Mouse (Mus musculus) kidney, adult 2 months (tissue): Measurements from ENCODE around the gene Arpc4. TPM values are rescaled to one million over a fixed set of nuclear protein-coding genes. Genes with fewer than 3 reads are reported as not detected.

Experiments
- DNase-seq: peaks from one replicate; pipeline ENCODE4 v3.0.0; 2021
- H3K27ac ChIP-seq: fragments of 200-500 bp; 2 replicates; pipeline ENCODE4 v1.5.1; 2012; ENCODE audit warnings: low read depth, low read length, control low read depth, inconsistent platforms; ENCODE audit not compliant: insufficient read depth
- H3K27me3 ChIP-seq: fragments of 200-500 bp; replicated peaks from 2 replicates; pipeline ENCODE4 v1.6.1; 2012; ENCODE audit warnings: mild to moderate bottlenecking, moderate library complexity, low read length, inconsistent platforms; ENCODE audit not compliant: control insufficient read depth, insufficient read depth
- H3K36me3 ChIP-seq: fragments of 200-500 bp; 2 replicates; pipeline ENCODE4 v1.6.1; 2012; ENCODE audit warnings: mild to moderate bottlenecking, moderate library complexity, low read length, inconsistent platforms; ENCODE audit not compliant: control insufficient read depth, insufficient read depth
- H3K4me1 ChIP-seq: fragments of 200-500 bp; 2 replicates; pipeline ENCODE4 v1.6.1; 2011; ENCODE audit warnings: low read length; ENCODE audit not compliant: control insufficient read depth, insufficient read depth
- H3K4me3 ChIP-seq: fragments of 200-500 bp; 2 replicates; pipeline ENCODE4 v1.5.1; 2011; ENCODE audit warnings: mild to moderate bottlenecking, low read depth, low read length, control low read depth; ENCODE audit not compliant: insufficient read depth
- CTCF ChIP-seq: fragments of 200-500 bp; conservative IDR thresholded peaks from 2 replicates; pipeline ENCODE4 v1.5.1; 2011; ENCODE audit warnings: low read depth, mild to moderate bottlenecking, control low read depth, low read length, moderate library complexity, mixed read lengths; ENCODE audit not compliant: insufficient read depth, insufficient read length
- POLR2A ChIP-seq: fragments of 200-500 bp; IDR thresholded peaks from one replicate; pipeline ENCODE4 v1.6.1; 2011; ENCODE audit warnings: low read depth, low read length, control low read depth
- WGBS: fragments of 180-500 bp; shearing (Covaris S2); methylation state at CpG from one replicate; pipeline ENCODE4 v1.1.7; 2018; 5-methylcytosine and 5-hydroxymethylcytosine counted together
- polyA plus RNA-seq: library from polyadenylated mRNA; depleted of rRNA; stranded (reverse); fragments of >200 nt; gene quantifications from 2 replicates; pipeline ENCODE4 v1.2.3, GENCODE M21; 2012

Gene Arpc4
- polyA plus RNA-seq, 1 experiment, result 79.1 TPM

DNA sequence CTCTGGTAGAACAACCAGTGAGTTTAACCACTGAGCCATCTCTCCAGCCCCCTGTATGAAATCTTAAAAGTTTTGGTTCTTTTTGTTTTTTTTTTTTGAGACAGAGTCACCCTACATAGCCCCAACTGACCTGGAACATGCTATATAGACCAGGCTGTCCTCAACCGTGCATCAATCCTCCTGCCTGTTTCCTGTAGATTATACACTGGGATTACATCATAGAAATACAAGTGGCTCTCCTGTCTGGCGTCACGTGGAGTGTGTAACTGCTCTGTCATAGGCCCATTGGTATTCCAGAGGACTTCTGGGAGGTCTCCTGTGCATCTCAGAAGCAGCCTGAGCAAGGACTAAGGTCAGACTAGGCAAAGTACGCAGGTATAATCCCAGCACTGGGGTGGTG, 45.1 kb downstream of the Arpc4 start:
- no peaks in the 10 kb centered on the region for H3K27me3 ChIP-seq
- no peak overlapping the region for H3K27ac ChIP-seq
- TF ChIP-seq POLR2A, result no peak
- no peak for TF ChIP-seq CTCF
- H3K36me3 ChIP-seq, result no peaks in the 10 kb centered on the region
- WGBS, result 63% methylated on average over 4 of the region's 4 CpGs
- no peak for DNase-seq
- H3K4me1 ChIP-seq, result peaks cover 10% of the 10 kb centered on the region; the same call in 1 of the 2 replicates
- no peak overlapping the region for H3K4me3 ChIP-seq

DNA sequence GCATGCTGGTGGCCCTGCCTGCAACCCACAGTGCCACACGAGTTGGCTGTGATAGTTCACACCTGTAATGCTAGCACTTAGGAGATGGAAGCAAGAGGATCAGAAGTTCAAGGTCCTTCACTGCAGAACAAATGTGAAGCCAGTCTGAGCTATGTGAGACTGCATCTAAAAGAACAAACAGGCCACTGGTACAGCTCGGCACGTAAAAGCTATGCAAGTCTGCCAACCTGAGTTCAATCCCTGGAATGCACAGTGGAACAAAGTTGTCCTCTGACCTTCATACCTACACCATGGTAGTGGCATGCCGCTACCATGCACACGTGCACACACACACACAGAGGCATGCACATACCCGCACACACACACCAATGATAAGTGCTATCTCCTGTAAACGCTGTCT, 46.3 kb downstream of the Arpc4 start:
- TF ChIP-seq CTCF, result no peak
- TF ChIP-seq POLR2A, result no peak
- H3K4me3 ChIP-seq, result no peak overlapping the region
- no peak overlapping the region for H3K27ac ChIP-seq
- peak; percentile 52 for DNase-seq
- H3K36me3 ChIP-seq, result no peaks in the 10 kb centered on the region
- H3K4me1 ChIP-seq, result peaks cover 4% of the 10 kb centered on the region; the same call in 1 of the 2 replicates
- WGBS, result 74% methylated on average over 7 of the region's 7 CpGs
- H3K27me3 ChIP-seq, result no peaks in the 10 kb centered on the region

DNA sequence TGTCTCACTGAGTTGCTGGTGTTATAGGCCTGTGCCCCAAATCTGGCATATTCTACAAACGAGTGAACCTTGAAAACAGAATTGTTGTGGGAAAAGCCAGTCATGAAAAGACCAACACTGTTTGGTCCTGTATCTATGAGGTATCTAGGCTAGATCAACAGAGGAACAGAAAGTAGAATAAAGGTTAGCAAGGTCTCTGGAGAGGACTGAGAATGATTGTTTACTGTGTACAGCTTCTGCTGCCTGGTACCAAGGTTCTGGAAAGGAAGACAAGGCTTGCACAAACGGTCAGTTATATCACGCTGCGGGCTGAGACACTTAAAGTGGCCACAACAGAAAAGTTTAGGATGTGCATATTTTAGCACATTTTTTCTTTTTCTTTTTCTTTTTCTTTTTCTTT, 48.8 kb downstream of the Arpc4 start:
- no peak for DNase-seq
- Histone ChIP-seq H3K4me3 (no peak overlapping the region), H3K36me3 (no peaks in the 10 kb centered on the region), H3K4me1 (no peaks in the 10 kb centered on the region), H3K27ac (no peak overlapping the region), H3K27me3 (no peaks in the 10 kb centered on the region)
- 94% methylated on average over 4 of the region's 4 CpGs for WGBS
- TF ChIP-seq CTCF (no peak), POLR2A (no peak)

DNA sequence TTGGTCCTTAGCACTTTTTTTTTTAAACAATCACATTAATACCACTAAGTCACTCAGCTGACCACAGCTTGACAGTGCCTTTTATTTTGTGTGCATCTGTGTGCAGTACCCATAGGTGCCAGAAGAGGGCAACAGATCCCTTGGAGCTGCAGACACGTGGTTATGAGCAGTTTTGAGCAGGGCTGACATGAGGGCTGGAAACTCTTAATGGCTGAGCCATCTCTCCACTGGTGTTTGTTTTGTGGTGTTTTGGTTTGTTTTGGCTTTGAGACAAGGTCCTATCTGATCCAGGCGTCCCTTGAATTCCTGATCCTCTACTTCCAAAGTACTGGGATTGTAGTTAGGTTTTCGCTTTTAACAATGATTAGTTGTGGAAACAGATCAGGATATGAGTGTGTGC, 49.5 kb downstream of the Arpc4 start:
- no peak overlapping the region for H3K4me3 ChIP-seq
- no peak overlapping the region for H3K27ac ChIP-seq
- no peaks in the 10 kb centered on the region for H3K27me3 ChIP-seq
- no peaks in the 10 kb centered on the region for H3K36me3 ChIP-seq
- DNase-seq, result peak; percentile 52
- 51% methylated on average over 3 of the region's 3 CpGs for WGBS
- TF ChIP-seq CTCF (peak; percentile 75), POLR2A (no peak)
- H3K4me1 ChIP-seq, result no peaks in the 10 kb centered on the region

DNA sequence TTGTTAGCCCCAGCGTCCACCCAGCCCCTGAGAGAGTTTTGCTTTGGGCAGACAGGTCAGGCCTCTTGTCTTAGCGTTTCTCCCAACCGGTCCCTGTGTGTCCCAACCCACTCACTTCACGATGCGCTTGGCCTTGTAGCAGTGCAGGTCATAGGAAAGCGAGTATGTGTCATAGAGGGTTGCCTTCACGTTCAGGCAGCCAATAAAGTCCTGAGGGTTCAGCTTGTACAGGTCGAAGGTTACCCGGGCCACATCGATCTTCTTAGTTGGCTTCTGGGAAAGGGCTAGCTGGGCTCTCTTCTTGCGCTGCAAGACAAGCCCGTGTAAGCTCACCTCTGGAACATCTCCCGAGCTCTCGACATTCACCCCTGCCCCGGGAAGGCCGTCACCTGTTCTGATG, 50.1 kb downstream of the Arpc4 start:
- H3K36me3 ChIP-seq, result no peaks in the 10 kb centered on the region
- H3K4me1 ChIP-seq, result no peaks in the 10 kb centered on the region
- WGBS, result 91% methylated on average over 16 of the region's 16 CpGs
- DNase-seq, result no peak
- H3K4me3 ChIP-seq, result no peak overlapping the region
- TF ChIP-seq POLR2A (no peak), CTCF (no peak)
- no peaks in the 10 kb centered on the region for H3K27me3 ChIP-seq
- no peak overlapping the region for H3K27ac ChIP-seq

DNA sequence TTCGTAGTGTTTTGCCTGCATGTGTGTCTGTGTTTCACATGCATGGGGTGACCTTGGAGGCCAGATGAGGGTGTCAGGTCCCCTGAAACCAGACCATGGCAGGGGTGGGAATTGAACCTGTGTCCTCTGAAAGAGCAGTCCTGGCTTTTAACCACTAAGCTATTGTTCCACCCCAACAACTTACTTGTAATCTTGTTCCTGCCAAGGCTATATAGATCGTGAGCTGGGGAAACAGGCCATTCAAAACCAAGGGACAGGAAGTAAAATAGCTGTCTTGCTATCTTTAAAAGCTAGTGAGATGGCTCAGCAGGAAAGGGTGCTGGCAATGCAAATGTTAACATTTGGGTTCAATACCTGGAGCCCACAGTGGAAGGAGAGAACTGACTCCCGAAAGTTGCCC, 52.0 kb downstream of the Arpc4 start:
- no peak for DNase-seq
- Histone ChIP-seq H3K4me1 (no peaks in the 10 kb centered on the region), H3K27me3 (no peaks in the 10 kb centered on the region), H3K27ac (no peak overlapping the region), H3K36me3 (no peaks in the 10 kb centered on the region), H3K4me3 (no peak overlapping the region)
- TF ChIP-seq CTCF, result no peak
- no peak for TF ChIP-seq POLR2A
- WGBS, result 71% methylated on average over 3 of the region's 3 CpGs

DNA sequence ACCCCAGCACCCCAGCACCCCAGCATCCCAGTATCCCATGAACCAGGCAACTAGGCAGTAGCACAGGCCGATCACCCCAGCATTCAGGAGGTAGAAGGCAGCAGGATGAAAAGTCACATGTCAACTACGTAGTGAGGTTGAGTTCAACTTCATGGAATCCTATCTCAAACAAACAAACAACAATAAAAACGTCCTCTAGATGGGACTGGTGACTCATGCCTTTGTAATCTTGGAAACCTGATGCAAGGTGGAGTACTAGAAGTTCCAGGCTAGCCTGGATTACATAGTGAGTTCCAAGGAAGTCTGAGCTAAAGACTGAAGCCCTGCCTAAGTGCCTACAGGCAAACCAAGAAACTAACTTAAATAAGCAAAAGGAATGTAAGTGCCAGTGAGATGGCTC, 52.9 kb downstream of the Arpc4 start:
- no peaks in the 10 kb centered on the region for H3K4me1 ChIP-seq
- H3K4me3 ChIP-seq, result no peak overlapping the region
- H3K36me3 ChIP-seq, result no peaks in the 10 kb centered on the region
- no peak overlapping the region for H3K27ac ChIP-seq
- 44% methylated on average over 3 of the region's 3 CpGs for WGBS
- no peak for DNase-seq
- TF ChIP-seq CTCF (no peak), POLR2A (no peak)
- H3K27me3 ChIP-seq, result no peaks in the 10 kb centered on the region

DNA sequence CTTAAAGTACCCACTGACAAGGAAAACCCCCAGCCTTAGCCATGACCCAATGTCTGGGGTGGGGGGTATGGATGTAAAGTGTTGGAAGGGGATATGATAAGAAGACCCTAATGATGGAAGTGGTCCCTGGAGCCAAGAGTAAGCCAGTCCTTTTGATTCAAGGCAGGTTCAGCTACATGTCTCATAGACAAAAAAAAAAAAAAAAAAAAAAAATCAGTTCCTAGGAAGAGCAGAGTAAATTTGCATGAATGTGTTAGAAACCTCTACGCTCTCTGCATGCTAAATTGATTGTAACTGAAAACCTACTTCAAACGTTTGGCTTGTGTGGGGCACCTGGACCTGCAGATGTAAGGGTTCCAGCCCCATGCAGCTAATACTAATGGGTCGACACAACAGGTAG, 53.9 kb downstream of the Arpc4 start:
- WGBS, result 46% methylated on average over 3 of the region's 3 CpGs
- no peaks in the 10 kb centered on the region for H3K36me3 ChIP-seq
- no peak overlapping the region for H3K27ac ChIP-seq
- no peaks in the 10 kb centered on the region for H3K27me3 ChIP-seq
- TF ChIP-seq CTCF (no peak), POLR2A (no peak)
- no peak for DNase-seq
- H3K4me1 ChIP-seq, result no peaks in the 10 kb centered on the region
- H3K4me3 ChIP-seq, result no peak overlapping the region
